Mouse (Mus musculus) splenic B cell, adult 2 months (primary cell): ENCODE data around the gene Pon2.
A peak's percentile ranks its signal among the peaks of the same experiment; 100 is the strongest.
"Not testable (repeated sequence)": the region's sequence is repeated elsewhere in the genome, so short reads cannot be mapped to it uniquely, and the experiment has no call there.

ENCODE experiments used
- DNase-seq: peaks from one replicate; pipeline ENCODE4 v3.0.0-alpha.2; 2011; ENCODE audit warnings: low read depth, low spot score
- H3K27me3 ChIP-seq: 2 replicates; pipeline ENCODE4 v1.6.1; 2012; ENCODE audit warnings: mild to moderate bottlenecking, low read length, moderate library complexity, mixed read lengths; ENCODE audit not compliant: control insufficient read depth, poor library complexity, insufficient read depth, severe bottlenecking
- H3K36me3 ChIP-seq: 2 replicates; pipeline ENCODE4 v1.6.1; 2012; ENCODE audit warnings: mild to moderate bottlenecking, low read length, moderate library complexity, mixed read lengths; ENCODE audit not compliant: control insufficient read depth, poor library complexity, insufficient read depth, severe bottlenecking

Gene Pon2

GRCm38 (mm10) chr6:5298092-5298554 lies at the start of gene Pon2:
TSS of gene Pon2 (minus strand) at chr6:5298455.
- no peaks in the 10 kb centered on the region for H3K27me3 ChIP-seq
- H3K36me3 ChIP-seq, result no peaks in the 10 kb centered on the region; the same call in 1 of the 2 replicates
- DNase-seq, result peak; percentile 80

DNA sequence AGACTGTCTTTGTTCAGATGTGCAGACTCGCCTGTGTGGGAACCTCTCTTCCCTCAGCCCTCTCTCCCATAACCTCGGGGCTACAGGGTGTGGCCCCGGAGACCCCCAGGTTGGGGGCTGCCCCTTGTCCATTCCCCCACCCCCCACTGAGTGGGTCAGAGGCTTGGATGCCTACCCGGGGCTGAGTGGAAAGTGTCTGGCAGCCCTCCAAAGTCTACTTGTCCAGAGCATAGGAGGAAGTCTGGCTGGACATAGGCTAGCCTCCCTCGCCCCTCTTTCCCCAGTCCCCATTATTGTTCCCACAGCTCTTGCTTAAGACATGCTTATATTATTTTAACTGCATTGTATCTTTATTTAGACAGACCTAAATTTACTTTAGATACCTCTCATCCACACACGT lies 46.0 kb upstream of the Pon2 start:
- Histone ChIP-seq H3K27me3 (no peaks in the 10 kb centered on the region), H3K36me3 (no peaks in the 10 kb centered on the region; the same call in 1 of the 2 replicates)
- DNase-seq, result no peak

GRCm38 (mm10) chr6:5339283-5339682 lies 41.0 kb upstream of the Pon2 start:
- H3K36me3 ChIP-seq, DNase-seq, H3K27me3 ChIP-seq: not testable (repeated sequence)

DNA sequence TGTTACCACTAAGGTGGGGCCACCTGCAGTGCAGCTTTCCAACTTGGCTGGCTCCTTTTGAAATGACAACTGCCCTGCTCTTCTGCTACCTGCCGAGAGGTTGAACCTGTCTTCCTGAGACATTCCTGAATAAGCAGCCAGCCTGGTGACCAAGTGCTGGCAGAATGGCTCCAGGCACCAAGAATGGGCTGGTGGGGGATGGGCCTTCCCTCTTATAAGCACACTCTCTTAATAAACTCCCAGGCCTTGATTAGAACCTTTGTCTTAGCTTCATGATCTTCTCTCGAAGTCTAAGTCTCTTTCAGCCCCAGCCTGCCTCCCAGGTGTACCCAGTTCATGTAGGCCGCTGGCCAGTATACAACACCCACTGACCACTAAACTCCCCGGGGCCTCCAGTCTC lies 40.5 kb upstream of the Pon2 start:
- H3K36me3 ChIP-seq, H3K27me3 ChIP-seq, DNase-seq: not testable (repeated sequence)

GRCm38 (mm10) chr6:5336016-5336415 lies 37.8 kb upstream of the Pon2 start:
- H3K36me3 ChIP-seq, DNase-seq, H3K27me3 ChIP-seq: not testable (repeated sequence)

- no peaks in the 10 kb centered on the region for H3K36me3 ChIP-seq
- no peak for DNase-seq
These were observed 35.8 kb upstream of the Pon2 start for GRCm38 (mm10) chr6:5334021-5334420.

GRCm38 (mm10) chr6:5332560-5333150 lies 34.4 kb upstream of the Pon2 start:
- no peaks in the 10 kb centered on the region for H3K36me3 ChIP-seq
- DNase-seq, result no peak
- H3K27me3 ChIP-seq, result no peaks in the 10 kb centered on the region

More at GRCm38 (mm10) chr6:5334021-5334420, 35.8 kb upstream of the Pon2 start:
- no peaks in the 10 kb centered on the region for H3K27me3 ChIP-seq

- Histone ChIP-seq H3K27me3 (no peaks in the 10 kb centered on the region), H3K36me3 (no peaks in the 10 kb centered on the region)
- no peak for DNase-seq
These were observed 26.9 kb upstream of the Pon2 start for GRCm38 (mm10) chr6:5325122-5325521.

GRCm38 (mm10) chr6:5324101-5324500 lies 25.8 kb upstream of the Pon2 start:
- DNase-seq, H3K36me3 ChIP-seq, H3K27me3 ChIP-seq: not testable (repeated sequence)

- no peaks in the 10 kb centered on the region for H3K27me3 ChIP-seq
- H3K36me3 ChIP-seq, result no peaks in the 10 kb centered on the region
- no peak for DNase-seq
These were observed 18.4 kb upstream of the Pon2 start for GRCm38 (mm10) chr6:5316630-5317029.

DNA sequence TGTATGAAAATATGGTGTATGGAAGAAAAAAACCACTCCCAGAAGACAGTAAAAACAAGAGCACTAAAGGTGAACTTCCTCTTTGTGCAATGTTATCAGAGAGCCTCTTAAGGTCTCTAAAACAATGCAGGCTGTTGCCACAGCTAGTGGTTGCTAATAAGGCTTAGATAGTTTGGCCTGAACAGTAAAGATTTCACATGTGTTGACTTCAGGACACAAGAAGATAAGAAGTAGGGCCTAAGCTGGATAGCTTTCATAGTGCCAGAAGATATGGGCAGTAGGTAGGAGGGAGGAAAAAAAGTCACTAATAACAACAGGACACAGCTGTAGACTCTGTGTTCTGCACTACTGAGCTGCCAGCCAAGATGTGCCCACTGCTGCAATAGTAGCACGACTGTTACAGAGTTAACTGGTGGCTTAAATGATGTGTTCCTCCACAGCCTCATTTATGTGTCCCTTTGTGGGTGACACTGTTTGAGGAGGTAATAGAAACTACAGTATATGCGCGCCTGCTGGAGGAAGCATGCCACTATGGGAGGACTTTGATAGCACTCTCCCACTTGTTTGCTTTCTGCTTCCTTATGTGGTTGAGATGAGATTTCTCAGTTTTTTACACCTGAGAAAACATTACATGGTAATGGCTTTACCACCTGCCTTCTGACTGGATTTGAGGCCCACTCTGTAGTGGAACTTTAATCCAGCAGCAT lies 17.0 kb upstream of the Pon2 start:
- H3K36me3 ChIP-seq, result no peaks in the 10 kb centered on the region
- DNase-seq, result peak; percentile 51

GRCm38 (mm10) chr6:5313951-5314590 lies 15.8 kb upstream of the Pon2 start:
- Histone ChIP-seq H3K27me3 (no peaks in the 10 kb centered on the region; the same call in 1 of the 2 replicates), H3K36me3 (no peaks in the 10 kb centered on the region)
- DNase-seq, result no peak

More for the DNA sequence above, 17.0 kb upstream of the Pon2 start:
- no peaks in the 10 kb centered on the region for H3K27me3 ChIP-seq

GRCm38 (mm10) chr6:5310491-5310890 lies 12.2 kb upstream of the Pon2 start:
- DNase-seq, result no peak
- no peaks in the 10 kb centered on the region; the same call in 1 of the 2 replicates for H3K27me3 ChIP-seq

GRCm38 (mm10) chr6:5309595-5310197 lies 11.4 kb upstream of the Pon2 start:
- H3K36me3 ChIP-seq, result no peaks in the 10 kb centered on the region
- no peaks in the 10 kb centered on the region; the same call in 1 of the 2 replicates for H3K27me3 ChIP-seq
- DNase-seq, result no peak

More at GRCm38 (mm10) chr6:5310491-5310890, 12.2 kb upstream of the Pon2 start:
- H3K36me3 ChIP-seq, result no peaks in the 10 kb centered on the region

GRCm38 (mm10) chr6:5305926-5306325 lies 7.7 kb upstream of the Pon2 start:
- Histone ChIP-seq H3K27me3 (no peaks in the 10 kb centered on the region; the same call in 1 of the 2 replicates), H3K36me3 (no peaks in the 10 kb centered on the region)
- DNase-seq, result no peak
